Mouse (Mus musculus): Measurements from ENCODE around the gene Ski. TPM values are rescaled to one million over a fixed set of nuclear protein-coding genes. Genes with fewer than 3 reads are reported as not detected.

Gene Ski
- polyA plus RNA-seq, 1 experiment = 105 TPM

DNA sequence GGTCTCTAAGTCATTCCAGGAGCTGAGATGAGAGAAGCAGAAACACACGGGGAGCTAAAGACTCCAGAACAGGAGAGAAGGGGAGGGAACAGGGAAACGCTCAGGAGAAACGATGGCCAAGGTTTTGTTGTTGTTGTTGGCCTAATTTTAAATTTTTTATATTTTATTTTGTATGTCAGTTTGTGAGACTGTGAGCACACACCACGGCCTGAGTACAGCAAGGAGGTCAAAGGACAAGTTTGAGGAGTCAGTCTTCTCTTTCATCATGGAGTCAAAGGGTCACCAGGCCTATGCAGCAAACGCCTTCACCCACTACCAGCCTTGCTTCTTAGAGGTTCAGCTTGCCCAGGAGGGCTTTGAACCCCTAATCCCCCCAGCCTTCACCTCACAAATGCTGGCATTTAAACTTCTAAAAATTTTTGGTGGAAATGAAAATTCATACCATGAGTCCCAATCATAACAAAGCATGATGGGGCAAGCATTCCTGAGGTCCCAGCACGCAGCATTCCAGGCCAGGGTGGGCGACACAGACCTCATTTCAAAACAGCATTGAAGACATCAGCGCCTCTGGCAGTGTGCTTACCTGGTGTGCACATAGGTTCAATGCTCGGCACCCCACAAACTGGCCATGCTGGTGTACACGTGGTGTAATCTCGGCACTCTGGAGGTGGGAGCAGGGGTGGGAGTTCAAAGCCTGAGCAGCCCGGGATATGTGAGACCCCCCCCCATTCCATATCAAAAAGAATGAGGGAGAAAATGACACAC is 82.9 kb downstream of the Ski start:
- no peak for DNase-seq
- H3K4me3 ChIP-seq (replicated peaks; ENCODE audit: extremely low read depth, low read depth, low read length) = no peak overlapping the region
- H3K4me1 ChIP-seq (ENCODE audit: control insufficient read depth, insufficient read depth, low read length) = peaks cover 15% of the 10 kb centered on the region; the same call in 1 of the 2 replicates
- WGBS = 76% methylated on average over 12 of the region's 12 CpGs
- TF ChIP-seq POLR2A (IDR thresholded peaks at IDR 0.05; ENCODE audit: borderline replicate concordance, extremely low read depth, low read depth, low read length) (no peak), CTCF (IDR thresholded peaks at IDR 0.05; ENCODE audit: insufficient read depth, low read length) (no peak)

DNA sequence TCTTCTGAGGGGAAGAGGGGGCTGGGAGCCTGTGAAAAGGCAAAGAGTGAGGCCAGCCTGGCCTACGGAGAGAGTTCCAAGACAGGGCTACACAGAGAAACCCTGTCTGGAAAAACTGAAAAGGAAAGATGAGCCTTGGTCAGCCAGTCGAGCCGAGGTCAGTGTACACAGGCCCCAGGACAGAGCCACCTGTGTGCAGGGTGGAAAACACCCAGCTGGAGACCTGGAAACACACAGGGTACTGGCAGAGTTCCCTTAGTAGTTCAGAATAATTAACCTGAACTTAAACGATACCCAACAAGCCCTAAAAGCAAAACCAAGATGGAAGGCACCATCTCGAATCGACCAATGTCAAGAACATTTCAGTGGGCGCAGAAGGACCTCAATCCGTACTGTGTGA is 83.9 kb downstream of the Ski start:
- no peak for TF ChIP-seq CTCF (IDR thresholded peaks at IDR 0.05; ENCODE audit: insufficient read depth, low read length)
- TF ChIP-seq POLR2A (IDR thresholded peaks at IDR 0.05; ENCODE audit: borderline replicate concordance, extremely low read depth, low read depth, low read length) = no peak
- 87% methylated on average over 8 of the region's 8 CpGs for whole genome bisulfite sequencing
- Histone ChIP-seq H3K4me3 (replicated peaks; ENCODE audit: extremely low read depth, low read depth, low read length) (no peak overlapping the region), H3K4me1 (ENCODE audit: control insufficient read depth, insufficient read depth, low read length) (peaks cover 17% of the 10 kb centered on the region)
- DNase-seq = no peak

DNA sequence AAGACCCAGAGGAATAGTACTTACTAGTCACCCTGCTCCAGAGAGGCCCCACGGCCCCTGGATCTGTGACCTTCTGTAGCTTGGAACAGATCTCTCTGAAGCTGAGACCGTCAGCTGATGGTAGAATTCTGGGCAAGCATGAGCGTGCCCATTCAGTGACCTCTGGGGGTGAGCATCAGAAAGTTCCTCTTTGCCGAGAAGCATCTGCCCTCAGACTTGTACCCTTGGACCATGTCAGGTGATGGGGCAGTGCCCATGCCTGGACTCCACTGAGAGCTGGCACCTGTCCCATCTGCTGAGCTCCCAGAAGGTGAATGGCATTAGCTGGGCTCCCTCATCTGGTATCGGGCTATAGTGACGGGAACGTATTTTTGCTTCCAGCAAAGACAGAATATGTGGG is 84.5 kb downstream of the Ski start:
- no peak for TF ChIP-seq POLR2A (IDR thresholded peaks at IDR 0.05; ENCODE audit: borderline replicate concordance, extremely low read depth, low read depth, low read length)
- no peak for TF ChIP-seq CTCF (IDR thresholded peaks at IDR 0.05; ENCODE audit: insufficient read depth, low read length)
- 77% methylated on average over 7 of the region's 7 CpGs for WGBS
- Histone ChIP-seq H3K4me1 (ENCODE audit: control insufficient read depth, insufficient read depth, low read length) (peaks cover 16% of the 10 kb centered on the region), H3K4me3 (replicated peaks; ENCODE audit: extremely low read depth, low read depth, low read length) (no peak overlapping the region)
- DNase-seq = no peak

DNA sequence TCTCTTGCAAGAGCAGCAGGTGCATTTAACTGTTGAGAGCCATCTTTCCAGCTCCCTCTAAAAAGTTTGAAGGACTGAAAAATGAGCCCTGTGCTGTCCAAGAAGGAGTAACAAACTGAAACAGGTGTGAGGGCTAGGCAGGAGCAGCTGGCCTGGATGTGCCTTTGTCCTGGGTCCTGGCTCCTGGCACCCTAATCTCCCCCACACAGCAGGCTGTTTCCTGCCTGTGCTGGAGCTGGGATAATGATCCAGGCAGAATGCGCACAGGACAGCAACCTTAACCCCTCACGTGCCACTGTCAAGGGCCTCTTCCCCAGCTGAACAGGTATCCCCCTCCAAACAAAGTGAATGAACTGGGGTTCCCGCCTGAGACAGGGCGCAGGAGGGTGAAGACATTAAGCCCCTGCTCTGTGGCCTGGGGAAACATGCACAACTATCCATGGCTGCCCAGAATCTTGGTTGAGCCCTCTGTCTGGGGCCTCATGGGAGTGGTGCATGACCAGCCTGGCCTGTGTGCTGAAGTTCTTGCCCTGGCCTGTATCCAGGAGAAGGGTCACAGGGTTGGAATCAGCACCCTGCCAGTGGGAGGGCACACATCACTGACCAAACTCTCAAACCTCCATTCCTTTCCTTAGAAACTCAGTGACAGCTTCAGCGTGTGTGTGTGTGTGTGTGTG is 86.3 kb downstream of the Ski start:
- 53% methylated on average over 5 of the region's 5 CpGs for WGBS
- H3K4me1 ChIP-seq (ENCODE audit: control insufficient read depth, insufficient read depth, low read length) = peaks cover 15% of the 10 kb centered on the region
- TF ChIP-seq CTCF (IDR thresholded peaks at IDR 0.05; ENCODE audit: insufficient read depth, low read length) = no peak
- no peak for TF ChIP-seq POLR2A (IDR thresholded peaks at IDR 0.05; ENCODE audit: borderline replicate concordance, extremely low read depth, low read depth, low read length)
- H3K4me3 ChIP-seq (replicated peaks; ENCODE audit: extremely low read depth, low read depth, low read length) = no peak overlapping the region
- DNase-seq = no peak

DNA sequence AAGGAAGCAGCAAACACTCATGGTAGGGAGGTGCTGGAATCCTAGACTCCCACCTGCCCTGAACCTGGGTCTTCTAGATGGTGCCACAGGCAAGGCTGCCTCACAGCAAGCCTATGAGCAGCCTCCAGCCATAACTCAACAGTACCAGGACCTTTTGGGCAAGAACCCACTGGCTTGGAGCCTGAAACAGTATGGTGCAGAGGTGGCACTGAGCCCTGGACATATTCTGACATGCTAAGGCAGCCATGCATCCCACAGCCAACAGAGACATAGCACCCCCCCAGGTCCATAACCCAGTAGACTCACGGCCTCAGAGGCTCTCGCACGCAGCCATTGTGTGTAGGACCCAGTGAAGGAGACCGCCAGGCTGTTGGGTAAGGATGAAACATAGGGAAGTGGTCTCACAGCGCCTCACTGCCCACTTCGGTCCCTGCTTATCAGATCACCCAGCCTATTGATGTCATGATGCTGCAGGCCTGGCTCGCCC is 87.7 kb downstream of the Ski start:
- peaks cover 8% of the 10 kb centered on the region for H3K4me1 ChIP-seq (ENCODE audit: control insufficient read depth, insufficient read depth, low read length)
- DNase-seq = no peak
- H3K4me3 ChIP-seq (replicated peaks; ENCODE audit: extremely low read depth, low read depth, low read length) = no peak overlapping the region
- TF ChIP-seq CTCF (IDR thresholded peaks at IDR 0.05; ENCODE audit: insufficient read depth, low read length) = no peak
- no peak for TF ChIP-seq POLR2A (IDR thresholded peaks at IDR 0.05; ENCODE audit: borderline replicate concordance, extremely low read depth, low read depth, low read length)
- 92% methylated on average over 7 of the region's 7 CpGs for WGBS

DNA sequence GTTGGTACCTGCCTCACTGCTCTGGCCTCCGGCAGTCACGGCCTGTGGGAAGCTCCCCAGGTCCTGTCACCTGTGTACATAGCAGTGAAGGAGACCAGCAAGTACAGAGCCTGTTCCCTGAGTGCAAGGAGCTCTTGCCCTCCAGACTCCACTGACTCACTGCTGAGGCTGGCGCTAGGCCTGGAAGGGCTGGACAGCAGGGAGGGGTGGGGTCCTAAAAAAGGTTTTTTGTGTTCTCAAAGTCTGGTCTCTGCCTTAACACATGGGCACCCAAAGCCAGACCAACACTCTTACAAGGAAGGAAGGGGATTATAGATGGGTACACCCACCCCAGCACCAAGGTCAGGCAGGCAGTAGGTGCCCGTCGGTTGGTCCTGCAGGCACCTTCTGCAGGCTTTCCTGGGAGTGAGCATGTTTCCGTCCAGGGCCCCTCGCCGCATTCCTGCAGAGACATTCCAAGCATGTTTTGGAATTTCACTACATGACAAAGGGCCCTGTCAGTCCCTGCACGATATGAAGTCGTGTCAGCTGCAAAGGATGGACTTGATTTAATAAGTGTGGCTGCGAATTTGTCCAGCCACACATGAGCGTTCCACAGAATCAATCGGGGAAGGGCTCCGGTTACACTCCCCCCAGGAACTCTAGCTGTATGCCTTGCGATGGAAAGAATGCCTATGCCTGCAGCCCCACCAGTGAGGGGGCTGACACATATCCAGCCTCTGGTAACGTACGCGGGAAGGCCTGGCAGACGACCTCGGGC is 88.6 kb downstream of the Ski start:
- Histone ChIP-seq H3K4me1 (ENCODE audit: control insufficient read depth, insufficient read depth, low read length) (peaks cover 14% of the 10 kb centered on the region), H3K4me3 (replicated peaks; ENCODE audit: extremely low read depth, low read depth, low read length) (no peak overlapping the region)
- no peak for DNase-seq
- TF ChIP-seq CTCF (IDR thresholded peaks at IDR 0.05; ENCODE audit: insufficient read depth, low read length) (no peak), POLR2A (IDR thresholded peaks at IDR 0.05; ENCODE audit: borderline replicate concordance, extremely low read depth, low read depth, low read length) (no peak)
- 57% methylated on average over 20 of the region's 20 CpGs for WGBS

DNA sequence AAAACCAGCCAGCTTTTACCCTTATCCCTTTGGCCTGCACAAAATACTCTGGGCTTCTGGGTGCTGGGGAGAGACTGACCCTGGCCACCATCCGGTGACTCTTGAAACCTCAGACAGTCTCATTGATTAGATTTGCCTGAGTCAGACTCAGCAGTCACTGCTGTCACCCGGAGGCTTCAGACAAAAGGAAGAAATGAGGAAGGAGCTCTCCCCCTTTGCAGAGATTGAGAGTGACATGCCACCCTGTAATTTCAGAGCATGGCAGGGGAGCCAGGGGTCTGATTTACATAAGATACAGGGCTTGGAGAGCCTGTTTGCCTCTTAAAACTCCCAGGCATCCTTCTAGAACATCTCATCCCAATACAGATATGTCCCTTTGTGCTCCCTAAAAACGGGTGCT is 89.2 kb downstream of the Ski start:
- Histone ChIP-seq H3K4me1 (ENCODE audit: control insufficient read depth, insufficient read depth, low read length) (peaks cover 14% of the 10 kb centered on the region), H3K4me3 (replicated peaks; ENCODE audit: extremely low read depth, low read depth, low read length) (no peak overlapping the region)
- 53% methylated on average over 3 of the region's 3 CpGs for WGBS
- no peak for TF ChIP-seq POLR2A (IDR thresholded peaks at IDR 0.05; ENCODE audit: borderline replicate concordance, extremely low read depth, low read depth, low read length)
- DNase-seq = no peak

DNA sequence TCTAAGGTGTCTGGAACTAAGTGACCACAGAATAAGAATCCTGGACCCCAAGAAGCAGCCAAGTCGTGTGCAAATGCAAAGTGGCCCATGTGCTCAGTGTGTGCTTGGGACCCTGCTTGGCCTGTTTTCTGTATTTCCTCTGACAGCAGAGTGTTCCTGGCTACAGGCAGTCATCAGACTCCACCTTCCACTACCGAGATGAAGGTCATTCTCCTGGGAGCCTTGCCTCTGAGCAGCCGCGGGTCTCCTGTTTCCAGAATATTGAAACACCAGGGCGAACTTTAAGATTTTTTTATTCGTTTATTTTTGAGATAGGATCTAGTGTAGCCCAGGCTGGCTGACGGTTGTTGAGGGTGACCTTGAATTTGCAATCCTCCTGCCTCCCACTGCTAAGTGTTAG is 91.8 kb downstream of the Ski start:
- 68% methylated on average over 7 of the region's 7 CpGs for WGBS
- DNase-seq = no peak
- H3K4me1 ChIP-seq (ENCODE audit: control insufficient read depth, insufficient read depth, low read length) = peaks cover 14% of the 10 kb centered on the region
- TF ChIP-seq POLR2A (IDR thresholded peaks at IDR 0.05; ENCODE audit: borderline replicate concordance, extremely low read depth, low read depth, low read length) (no peak), CTCF (IDR thresholded peaks at IDR 0.05; ENCODE audit: insufficient read depth, low read length) (no peak)
- H3K4me3 ChIP-seq (replicated peaks; ENCODE audit: extremely low read depth, low read depth, low read length) = no peak overlapping the region

DNA sequence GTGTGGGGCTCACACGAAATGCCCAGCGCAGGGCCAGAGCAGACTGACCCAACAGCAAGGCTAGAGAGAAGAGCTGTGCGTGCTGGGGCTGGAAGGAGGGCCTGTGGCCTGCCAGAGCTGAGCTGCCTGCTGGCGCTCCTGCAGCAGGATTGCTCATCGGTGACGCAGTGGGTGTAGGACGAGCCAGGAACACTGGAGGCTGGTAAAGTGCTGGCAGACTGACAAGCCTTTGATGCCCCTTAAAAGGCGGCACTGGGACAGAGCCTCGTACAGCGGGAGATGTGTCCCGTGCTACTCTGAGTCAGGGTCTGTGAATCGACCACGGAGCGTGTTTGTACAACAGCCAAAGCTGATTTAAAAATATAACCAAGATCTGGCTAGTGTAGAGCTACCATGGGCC is 92.4 kb downstream of the Ski start:
- 40% methylated on average over 14 of the region's 14 CpGs for WGBS
- peaks cover 14% of the 10 kb centered on the region for H3K4me1 ChIP-seq (ENCODE audit: control insufficient read depth, insufficient read depth, low read length)
- DNase-seq = peak; percentile 63
- no peak overlapping the region for H3K4me3 ChIP-seq (replicated peaks; ENCODE audit: extremely low read depth, low read depth, low read length)
- TF ChIP-seq CTCF (IDR thresholded peaks at IDR 0.05; ENCODE audit: insufficient read depth, low read length) (no peak), POLR2A (IDR thresholded peaks at IDR 0.05; ENCODE audit: borderline replicate concordance, extremely low read depth, low read depth, low read length) (no peak)

Measured in lung, adult 2 months (tissue).